Mouse (Mus musculus) thymus, adult 2 months (tissue): ENCODE measurements around the gene Prss53.

Source experiments
- CTCF ChIP-seq: fragments of 200-500 bp; IDR thresholded peaks from 2 replicates; pipeline ENCODE4 v1.5.1; 2012; ENCODE audit warnings: mild to moderate bottlenecking, control low read depth, low read length, moderate library complexity, borderline replicate concordance; ENCODE audit not compliant: control insufficient read depth, poor library complexity, insufficient read depth; ENCODE audit errors: extremely low read depth
- POLR2A ChIP-seq: fragments of 200-500 bp; IDR thresholded peaks from 2 replicates; pipeline ENCODE4 v1.6.1; 2012; ENCODE audit warnings: mild to moderate bottlenecking, low read length, control low read depth, moderate library complexity; ENCODE audit not compliant: control insufficient read depth, poor library complexity, insufficient read depth; ENCODE audit errors: extremely low read depth

DNA sequence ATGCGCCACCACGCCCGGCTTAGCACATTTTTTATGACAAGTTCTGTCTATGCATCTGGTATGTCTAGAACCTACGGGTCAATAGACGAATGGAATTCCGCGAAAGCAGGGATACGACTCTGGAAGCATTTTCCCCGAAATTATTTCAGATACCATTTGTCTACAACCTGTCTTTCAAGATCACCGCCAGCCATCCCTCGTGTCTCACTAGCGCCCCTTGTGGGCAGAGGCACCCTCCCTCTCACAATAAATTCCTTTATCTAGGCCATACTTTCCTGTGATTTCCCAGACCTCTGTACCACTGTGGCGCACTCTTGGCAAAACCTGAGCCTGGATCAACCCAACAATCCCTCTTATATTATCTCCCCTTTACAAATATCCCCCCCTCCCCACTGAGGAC lies 5.6 kb upstream of the Prss53 start:
- TF ChIP-seq CTCF (peak; percentile 42; the same call in 1 of the 2 replicates), POLR2A (no peak)
